Mouse (Mus musculus): Measurements from ENCODE around the gene Atp8a1.

Gene Atp8a1

DNA sequence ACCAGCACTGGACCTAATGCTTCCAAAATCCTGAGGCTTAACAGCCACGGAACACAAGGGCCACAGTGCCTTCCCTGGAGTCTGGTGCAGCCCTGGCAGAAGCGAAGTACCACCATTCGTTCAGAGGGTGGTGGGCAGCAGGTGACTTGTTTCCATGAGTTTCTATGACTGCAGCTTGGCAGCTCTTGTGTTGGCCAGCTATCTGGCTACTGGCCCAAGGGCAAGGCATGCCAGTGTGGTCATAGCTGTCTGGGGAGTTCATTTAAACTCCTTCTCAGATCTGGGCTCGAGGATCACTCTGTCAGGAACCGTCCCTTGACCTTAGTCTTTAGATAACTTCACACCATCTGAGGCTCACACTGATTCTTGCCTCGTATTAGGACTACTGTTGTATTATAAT lies 89.1 kb downstream of the Atp8a1 start:
- DNase-seq: no peak

DNA sequence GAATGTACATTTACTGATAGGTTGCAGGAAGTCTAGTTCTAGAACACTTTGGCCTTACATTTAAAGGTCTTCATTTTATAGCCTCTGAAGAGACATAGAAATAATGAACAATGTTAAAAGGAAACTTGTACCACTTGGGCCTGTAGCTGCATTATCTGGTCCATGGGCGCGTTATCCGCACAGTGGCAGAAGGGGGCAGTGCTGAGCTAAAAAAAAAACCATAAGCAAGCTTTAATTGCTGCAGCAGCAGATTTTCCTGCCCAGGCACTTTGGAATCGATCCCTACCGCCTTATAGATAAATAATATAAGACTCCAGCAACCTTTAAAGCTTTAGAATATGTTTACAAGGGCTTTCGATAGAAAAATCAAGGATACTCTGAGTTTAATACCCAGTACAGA lies 91.1 kb downstream of the Atp8a1 start:
- DNase-seq: peak; percentile 68

DNA sequence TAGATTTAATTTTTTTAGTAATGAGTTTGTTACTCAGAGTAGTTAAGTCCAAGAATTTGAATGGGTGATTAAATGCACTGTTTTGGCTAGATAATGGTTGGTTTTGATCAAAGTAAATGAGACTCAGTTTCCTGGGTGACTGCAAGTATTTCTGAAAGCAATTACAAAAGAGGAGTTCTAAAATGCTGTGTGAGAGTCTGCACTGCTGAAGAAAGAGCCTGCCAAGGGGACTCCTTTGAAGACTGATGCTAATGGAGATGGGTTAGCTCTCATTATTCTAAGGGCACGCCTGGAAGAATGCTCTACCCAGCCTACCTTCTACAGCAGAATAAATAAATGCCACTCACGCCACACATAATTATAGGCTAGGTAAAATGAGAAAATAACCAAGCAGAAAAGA lies 94.2 kb downstream of the Atp8a1 start:
- no peak for DNase-seq

DNA sequence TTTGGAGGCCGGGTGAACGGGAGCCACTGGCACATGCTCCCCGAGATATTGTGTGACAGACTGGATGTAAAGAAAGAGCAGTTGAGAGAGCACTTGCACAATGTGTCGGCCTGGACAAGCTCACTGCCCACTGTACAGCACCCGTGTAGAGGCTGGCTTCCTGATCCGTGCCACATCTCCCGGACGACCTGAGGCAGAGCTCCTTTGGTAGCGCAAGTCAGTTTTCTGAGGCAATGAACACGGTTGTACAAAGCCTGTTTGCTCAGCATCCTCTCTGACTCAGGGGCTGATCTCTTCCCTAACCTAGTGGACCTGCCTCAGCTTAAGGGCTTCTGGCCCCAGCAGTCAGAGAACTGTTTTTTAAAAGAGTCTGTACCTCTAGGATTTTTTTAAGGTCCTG lies 94.6 kb downstream of the Atp8a1 start:
- no peak for DNase-seq

DNA sequence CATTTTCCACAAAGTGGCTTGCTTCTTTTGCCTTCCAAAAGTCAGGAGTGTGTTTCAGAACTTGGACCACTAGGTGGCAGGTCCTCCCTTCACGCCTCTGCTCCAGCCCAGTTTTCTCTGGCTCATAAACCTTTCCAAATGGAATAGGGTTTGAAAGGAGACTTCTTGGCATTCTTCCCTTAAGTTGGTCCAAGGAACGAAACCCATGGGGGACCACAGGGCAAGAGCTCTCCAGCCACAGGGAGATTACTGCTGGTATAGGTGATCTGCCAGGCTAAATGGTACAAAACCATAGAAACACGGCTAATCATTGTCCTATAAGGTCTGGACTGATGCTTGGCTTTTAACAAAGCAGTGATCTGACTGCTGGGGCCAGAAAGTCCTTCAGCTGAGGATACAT lies 95.2 kb downstream of the Atp8a1 start:
- DNase-seq: peak; percentile 82

DNA sequence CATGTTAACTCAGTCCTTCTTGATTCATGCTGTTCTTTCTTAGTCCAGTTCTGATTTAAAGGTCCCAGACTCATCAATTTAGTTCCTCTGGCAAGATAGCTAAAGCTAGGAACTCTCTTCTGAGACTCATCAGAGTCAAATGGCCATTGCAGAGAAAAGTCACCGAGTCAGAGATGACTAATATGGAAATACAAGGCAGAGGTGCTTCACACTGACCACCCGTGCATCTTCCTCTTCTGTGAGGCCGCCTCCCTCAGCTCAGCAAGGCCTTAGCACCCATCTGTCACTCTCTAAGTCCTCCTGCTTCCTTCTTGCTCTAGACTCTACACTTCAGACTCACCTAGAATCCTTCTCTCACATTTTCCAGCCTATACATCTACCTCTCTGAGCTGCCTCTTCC lies 108.0 kb downstream of the Atp8a1 start:
- DNase-seq: no peak

DNA sequence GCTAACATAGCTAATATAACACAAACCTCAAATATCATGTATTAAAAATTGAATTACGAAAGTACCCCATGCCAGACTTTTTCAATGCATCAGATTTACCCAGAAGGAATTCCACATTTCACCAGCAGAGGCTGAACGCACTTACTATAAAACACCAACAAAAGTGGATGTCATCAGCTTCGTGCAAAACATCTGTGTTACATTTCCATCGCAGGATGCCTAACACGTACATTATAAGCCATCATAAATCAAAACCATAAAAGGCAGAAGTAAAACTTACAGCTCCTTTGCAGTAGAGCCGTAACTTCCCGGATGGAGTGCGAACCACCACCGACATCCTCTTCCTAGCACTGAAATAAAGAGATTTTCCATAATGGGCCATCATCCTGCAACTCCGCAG lies 109.1 kb downstream of the Atp8a1 start:
- DNase-seq: no peak

DNA sequence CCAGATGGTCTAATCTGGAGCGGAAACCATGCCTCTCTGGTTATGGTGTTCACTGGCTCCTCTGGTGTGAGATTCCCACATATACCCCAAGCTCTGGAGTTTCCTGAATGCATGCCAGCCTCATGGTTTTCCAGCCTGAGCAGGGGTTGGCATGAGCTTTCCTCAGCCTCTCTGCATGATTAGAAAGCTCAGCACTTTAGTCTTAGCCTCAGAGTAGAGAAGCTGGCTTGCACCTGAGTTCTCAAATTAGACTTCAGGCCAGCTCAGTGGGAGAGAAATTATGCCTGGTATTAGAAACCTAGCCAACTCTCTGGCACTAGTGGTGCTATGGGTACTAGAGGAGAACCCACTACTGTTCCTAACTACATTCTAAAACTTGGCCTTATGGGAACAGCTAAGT lies 111.5 kb downstream of the Atp8a1 start:
- peak; percentile 38 for DNase-seq

DNA sequence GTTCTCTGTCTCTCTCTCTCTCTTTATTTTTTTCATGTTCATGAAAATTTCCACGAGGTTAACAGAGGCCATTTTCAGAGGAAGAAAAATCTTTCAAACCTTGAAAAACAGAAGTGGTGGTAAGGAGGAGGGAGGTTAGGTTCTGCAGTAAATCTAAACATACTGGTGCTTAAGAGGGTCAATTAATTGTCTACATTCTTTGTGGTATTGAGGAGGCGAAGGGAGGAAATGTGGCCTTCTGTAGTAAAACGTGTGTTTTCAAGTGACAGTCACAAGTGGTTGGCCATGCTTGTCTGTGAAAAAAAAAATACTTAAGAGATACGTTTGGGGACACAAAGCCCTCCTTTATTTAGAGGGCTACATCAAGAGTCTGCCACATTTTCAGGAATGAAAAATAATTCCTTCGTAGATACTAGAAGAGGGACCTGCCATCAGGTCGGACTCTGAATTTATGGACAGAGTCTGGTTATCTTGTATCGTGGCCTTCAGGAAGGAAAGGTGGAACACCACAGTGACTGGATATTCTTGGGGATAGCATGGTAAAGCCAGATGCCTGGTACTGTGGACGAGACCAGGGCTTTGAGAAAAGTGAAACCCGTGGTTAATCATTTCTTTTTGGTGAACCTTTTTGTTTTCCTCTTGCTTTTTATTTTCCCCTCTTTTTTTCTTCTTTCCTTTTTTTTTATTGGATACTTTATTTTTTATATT lies 113.5 kb downstream of the Atp8a1 start:
- DNase-seq: no peak

DNA sequence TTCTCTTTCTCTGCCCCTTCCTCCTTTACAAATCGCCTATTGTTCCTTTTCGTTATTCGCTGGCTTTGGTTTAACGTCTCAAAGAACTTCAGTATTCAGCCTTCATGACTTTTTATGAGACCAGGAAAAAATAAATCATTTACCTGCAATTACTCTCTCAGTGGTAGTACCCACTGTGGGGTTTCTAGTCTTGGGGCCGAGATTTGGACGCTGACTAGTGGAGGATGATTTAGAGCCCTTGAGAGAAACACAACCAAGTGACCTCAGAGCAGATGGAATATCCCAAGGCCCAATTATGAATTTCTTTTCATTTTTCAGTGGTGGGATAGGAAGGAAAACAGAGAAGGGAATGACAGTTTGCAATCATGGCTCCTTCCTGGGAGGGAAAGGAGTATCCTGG lies 114.1 kb downstream of the Atp8a1 start:
- DNase-seq: no peak

DNA sequence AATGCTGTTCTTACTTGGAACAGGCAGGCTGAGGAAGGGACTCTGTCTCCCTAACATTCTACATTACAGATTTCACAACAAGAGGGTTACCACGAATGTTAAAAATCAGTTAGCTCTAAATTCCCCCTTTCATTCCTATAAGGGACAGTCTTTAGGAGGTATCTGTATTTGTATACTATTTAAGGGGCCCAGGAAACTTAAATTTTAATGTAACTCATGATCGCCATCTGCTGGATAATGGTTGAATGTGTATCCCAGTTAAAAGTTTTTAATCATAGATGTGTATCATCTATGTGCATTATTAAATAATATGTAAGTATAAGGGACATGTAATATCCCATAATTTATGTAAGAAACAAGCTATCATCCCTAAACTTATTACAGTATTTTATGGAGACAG lies 119.5 kb downstream of the Atp8a1 start:
- DNase-seq: no peak

DNA sequence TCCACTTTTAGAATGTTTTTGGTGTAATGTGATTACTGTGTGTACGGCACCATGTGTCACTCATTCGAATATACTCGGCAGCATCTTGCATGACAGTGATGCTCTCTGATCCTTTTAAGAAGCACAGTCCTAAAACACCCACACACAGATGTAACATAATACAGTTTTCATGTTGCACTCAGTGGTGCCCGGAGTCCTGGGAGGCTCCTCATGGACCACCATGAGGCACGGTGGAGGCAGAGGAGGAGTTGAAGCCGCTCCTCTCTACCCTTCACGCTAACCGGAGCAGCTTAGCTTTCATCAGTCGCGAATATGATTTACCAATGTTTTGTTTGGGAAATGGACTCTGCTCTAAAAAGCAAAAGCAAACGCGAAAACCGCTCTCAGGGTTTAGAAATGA lies 120.4 kb downstream of the Atp8a1 start:
- DNase-seq: no peak

DNA sequence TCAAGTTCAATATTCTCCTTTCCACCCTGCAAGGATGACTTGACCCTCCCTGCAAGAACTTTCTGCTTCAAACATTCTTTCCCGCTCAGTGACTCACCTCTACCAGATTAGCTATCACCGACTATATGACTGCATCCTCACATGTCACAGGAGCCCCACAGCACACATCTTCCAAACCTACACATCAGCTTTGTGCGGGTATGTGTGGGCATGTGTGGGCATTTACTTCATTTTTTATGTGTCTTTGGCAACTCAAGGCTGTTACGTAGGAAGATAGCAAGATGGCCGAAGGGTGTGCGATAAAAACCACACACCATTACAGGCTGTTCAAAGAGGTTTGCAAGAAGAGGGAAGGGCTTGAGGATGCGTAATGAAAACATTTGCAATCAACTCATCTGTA lies 145.6 kb downstream of the Atp8a1 start:
- DNase-seq: no peak

DNA sequence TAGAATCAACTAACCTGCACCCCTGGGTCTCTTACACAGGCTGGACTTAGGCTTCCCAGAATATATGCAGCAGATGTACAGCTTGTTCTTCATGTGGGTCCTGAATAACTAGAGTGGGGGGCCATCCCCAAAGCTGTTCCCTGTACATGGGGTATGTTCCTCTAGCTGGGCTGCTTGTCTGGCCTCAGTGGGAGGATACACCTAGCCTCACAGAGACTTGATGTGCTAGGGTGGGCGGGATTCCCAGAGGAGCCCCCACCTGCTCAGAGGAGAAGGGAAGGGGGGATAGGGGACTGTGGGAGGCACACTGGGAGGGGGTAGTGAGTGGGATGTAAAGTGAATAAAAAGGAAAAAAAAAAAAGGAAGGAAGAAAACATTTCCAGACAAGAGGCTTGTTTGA lies 147.8 kb downstream of the Atp8a1 start:
- DNase-seq: no peak

DNA sequence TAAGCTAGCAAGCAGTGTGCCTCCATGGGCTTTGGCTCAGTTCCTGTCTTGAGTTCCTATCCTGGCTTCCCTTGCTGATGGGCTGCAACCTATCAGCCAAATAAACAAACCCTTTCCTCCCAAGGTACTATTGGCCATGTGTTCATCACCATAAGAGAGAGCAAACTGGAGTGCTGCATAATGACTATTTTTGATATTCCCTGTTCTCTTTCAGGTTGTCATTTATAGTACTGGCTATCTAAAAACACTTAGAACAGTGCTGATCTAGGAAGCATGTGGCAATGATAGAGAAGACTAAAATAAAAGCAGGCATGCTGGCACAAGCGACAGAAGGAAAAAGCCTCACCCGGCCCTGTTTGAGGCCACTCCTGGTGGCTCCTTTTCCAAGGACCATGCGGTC lies 149.1 kb downstream of the Atp8a1 start:
- DNase-seq: no peak

DNA sequence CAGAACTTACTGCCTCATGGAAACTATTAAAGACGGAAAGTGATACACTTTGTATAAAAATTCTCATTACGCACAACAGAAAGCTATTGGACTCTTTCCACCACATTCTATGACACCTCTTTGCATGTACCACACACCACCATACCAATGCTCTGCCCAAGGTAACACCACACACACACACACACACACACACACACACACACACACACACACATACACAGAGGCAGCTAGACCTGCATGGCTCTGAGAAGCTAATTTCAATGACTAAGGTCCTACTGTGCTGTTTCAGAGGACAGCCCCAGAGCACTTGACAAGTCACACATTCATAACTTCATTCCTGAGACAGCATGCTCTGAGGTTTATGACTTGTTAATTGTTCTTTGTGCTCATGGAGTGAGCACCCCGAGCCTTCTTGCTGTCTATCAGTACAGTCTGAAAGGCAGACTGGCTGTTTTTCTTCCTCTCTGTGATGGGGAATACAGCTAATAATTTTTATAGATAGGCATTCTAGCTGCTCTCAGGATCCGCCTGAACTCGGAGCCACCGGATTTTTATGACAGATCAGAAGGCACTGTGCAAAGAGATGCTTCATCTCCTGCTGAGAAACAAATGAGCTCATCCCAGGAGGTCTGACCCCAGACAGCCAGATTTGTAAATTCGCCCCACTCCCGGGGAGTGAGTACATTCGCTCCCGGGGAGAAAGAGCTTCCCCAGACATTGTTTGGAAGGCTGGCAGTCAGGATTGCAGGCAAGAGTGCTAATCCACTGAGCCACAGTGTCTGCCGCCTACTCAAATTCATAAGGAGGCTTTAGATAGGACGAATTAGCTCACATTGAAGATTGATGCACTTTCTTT lies 150.3 kb downstream of the Atp8a1 start:
- DNase-seq: peak; percentile 43

DNA sequence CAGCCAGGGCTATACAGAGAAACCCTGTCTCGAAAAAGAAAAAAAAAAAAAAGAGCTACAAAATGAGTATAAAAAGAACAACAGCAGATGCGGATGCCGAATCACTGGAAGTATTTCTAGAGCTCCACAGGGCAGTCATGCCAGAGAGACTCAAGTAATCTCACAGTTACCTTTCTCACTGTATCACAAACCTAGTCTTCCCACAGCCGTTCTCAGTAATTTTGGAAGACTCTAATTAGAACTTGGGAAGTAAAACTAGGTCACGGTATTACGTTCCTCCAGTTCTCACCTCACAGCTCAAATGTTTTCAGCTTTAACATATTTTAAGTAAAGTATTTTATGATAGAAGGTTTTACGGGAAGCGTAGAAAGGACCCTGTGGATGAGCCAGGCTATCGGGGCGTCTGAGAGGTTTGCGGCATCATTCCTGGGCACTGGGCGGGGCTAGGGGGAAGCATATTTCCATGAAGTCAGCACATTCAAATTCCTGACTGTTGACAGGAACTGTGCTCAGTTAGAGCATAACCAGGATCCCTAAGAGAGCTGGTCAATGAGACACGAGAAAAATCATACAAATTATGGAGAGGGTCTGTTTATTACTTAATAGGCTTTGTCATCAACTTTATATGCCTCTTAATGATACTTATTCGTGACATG lies 152.1 kb downstream of the Atp8a1 start:
- DNase-seq: no peak

DNA sequence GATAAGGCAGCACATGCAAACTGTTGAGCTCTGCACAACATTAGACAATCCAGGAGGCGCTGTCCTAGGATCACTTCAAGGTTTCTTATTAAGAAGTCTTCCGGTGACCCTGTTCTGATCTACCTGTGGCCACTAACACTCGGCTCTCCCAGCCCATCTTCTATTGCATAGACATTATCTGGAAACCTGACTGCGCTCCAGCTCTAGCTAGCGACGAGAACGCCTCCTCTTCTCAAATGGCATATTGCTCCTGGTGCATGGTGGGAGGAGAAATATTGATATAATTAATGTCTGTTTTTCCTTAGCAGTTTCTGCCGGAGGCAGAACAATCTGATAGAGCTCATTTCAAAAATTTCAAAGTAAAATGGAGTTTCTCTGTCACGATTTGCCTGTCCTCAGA lies 156.9 kb downstream of the Atp8a1 start:
- DNase-seq: no peak

DNA sequence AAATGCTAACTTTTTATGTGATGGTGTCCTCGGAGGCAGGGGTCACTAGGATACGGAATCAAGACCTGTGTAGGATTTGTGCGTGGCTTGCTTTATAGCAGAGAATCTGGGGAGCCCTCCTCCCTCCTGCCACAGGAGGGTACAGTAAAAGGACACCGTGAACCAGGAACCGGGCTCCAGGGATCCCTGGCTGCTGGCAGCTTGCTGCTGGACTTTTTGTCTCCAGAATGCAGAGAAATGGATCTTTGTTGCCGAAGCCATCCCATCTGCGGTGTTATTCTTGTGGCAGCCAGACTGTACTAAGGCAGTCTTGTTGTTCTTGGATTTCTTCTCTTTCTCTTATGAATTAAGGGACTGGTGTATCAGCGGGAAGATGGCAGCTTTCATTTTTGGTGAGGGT lies 159.2 kb downstream of the Atp8a1 start:
- no peak for DNase-seq

DNA sequence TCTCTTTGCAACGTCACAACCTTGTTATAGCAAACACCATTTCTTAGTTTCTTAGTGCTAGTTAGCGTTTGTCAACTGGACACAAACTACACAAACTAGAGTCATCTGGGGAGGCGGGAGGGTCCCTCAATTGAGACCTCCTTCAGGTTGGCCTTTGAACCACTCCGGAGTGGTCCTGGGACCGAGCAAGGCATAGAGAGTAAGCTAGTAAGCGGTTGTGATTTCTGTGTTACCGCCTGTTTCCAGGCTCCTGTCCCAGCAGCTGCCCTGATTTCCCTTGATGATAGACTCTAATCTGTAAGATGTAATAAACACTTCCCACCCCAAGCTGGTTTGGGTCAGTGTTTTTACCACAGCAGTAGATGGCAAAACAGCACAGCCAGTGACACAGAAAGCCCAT lies 161.3 kb downstream of the Atp8a1 start:
- no peak for DNase-seq

DNA sequence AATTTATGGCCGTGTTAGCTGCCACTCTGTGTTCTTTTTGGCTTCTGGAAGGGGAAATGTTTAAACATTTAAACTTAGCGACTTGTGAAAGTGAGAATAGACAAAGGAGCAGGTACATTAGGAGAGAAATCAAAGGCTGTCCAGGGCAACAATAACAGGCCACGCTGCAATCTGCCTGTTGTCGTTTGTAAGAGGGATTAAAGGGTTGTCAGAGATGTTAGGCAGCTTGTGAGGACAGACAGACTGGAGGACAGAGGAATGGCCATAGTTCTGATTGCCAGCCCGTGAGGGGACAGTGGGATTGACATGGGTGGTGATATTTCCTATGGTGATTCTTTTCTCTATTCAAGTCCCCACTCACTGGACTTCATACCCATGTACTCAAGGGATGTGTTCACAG lies 161.8 kb downstream of the Atp8a1 start:
- DNase-seq: no peak

DNA sequence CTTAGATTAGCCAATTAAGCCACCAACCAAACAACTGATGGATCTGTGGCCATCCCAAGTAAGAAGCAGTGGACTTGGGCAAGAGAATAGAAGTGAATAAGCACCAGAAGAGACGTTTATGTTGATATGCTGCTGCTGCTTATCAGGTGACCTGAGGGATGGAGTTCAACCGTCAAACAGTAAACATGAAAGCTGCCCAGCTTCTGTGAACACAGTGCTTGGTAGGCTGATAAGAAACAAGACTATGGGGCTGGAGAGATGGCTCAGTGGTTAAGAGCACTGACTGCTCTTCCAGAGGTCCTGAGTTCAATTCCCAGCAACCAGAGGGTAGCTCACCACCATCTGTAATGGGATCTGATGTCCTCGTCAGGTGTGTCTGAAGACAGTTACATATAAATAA lies 168.4 kb downstream of the Atp8a1 start:
- DNase-seq: no peak

DNA sequence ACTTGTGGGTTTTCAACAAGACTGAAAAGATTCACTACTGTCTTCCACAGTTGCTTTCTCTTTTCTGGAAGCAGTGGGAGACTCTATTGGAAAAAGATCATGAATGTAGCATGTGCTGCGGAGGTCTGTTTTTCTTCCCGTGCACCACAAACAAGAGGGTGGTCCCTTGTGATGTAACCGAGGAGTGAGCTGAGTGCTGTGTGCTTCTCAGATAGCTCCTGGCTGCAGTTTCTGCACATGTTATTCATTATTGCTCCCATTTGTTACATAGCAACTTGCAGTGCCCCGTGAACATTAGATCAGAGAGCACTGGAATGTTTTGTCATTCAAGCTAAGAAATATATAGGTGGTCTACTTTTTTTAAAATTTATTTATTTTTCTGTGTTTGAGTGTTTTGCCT lies 174.2 kb downstream of the Atp8a1 start:
- no peak for DNase-seq

DNA sequence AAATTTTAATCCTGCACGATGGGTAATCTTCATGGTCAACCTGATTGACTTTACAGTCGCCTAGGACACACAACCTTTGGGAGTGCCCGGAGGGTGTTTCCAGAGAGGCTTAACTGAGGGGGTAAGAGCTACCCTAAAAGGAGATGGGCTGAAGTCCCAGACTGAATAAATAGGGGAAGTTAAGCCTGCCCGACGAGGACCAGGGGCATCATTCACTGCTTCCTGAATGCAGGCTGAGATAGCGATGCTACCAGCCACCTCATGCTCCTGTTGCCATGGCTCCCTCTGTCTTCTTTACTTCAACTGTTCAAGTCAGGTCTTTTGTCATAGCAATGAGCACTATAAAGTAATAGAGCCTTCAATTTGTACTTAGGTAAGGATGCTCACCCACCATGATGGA lies 177.1 kb downstream of the Atp8a1 start:
- DNase-seq: no peak
